Mouse (Mus musculus): ENCODE results near the gene Slc38a2.
A peak's percentile ranks its signal among the peaks of the same experiment; 100 is the strongest.

Slc38a2 gene

GRCm38 (mm10) chr15:96695455-96696421, 3.8 kb downstream of the Slc38a2 start:
- peak; percentile 62 to 72 for DNase-seq

DNA sequence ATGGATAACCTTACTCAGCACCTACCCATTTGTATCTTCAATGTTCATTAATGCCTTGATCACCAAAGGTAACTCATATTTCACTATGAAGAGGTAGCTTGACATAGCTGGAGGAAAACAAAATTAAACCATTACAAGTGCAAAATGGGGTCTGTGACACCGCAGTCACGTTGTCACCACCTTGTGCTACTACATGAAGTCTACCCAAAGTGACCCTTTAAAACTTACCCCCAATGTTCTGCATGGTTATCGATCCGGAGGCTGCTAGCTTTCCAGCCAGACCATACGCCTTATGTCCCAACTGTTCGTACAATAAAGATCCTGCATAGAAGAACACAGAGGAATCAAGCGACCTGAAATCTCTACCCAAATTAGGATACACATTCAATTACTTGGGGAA, 4.5 kb downstream of the Slc38a2 start:
- no peak for DNase-seq

- no peak for DNase-seq
Measured at GRCm38 (mm10) chr15:96693688-96694087, 5.8 kb downstream of the Slc38a2 start.

- no peak for DNase-seq
Measured at GRCm38 (mm10) chr15:96692401-96692800, 7.1 kb downstream of the Slc38a2 start.

DNA sequence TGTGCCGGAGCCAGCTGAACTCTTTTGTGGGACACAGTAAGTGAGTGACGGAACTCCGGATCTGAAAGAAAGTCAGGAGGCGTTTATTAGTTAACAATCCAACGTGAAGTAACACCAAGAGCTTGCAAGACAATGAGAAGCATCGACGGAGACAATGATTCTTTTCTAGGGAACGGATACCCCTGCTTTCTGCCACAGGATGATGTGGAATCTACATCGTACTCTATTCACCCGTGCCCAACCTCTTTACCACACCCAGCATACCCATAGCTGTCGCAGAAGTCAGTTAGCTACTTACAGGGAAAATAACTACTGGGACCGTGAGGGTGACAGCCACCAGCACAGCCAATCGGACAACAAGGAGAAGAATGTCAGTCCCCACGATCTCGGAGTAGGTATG, 8.1 kb downstream of the Slc38a2 start:
- DNase-seq, result no peak

DNA sequence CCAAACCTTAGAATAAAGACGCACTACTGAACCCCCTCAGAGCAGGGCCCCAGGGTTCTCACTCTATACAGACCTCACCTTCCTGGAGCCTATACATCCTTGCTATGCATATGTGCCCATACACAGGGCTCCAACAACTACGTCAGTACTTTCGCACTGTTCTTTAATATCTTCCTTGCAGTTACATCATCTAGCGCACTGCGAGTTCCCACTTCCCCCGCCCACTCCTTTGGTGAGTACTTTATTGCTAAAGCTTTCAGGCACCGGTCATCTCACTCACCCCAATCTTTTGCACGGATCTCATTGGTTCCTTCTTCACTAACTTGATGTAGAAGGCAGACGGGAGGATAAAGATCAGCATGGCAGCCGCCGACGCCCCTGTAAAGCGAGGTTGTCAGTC, 8.7 kb downstream of the Slc38a2 start:
- DNase-seq, result no peak

DNA sequence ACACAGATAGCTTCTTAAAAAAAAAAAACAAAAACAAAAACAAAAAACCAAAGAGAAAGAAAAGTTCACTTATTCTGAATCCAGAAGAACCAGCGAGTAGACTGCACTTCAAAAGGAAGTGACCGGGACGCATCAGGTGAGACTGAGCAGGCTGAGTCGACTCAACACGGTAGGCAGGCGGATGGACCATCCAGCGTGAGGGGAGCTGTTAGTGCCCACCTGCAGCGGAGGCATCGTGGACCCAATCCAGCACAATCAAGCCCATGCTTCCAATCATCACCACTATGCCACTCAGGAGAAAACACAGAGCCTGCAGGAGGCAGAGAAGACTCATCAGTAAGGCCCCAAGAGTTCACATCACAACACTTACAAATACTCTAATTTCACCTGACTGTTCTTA, 9.6 kb downstream of the Slc38a2 start:
- DNase-seq, result no peak

GRCm38 (mm10) chr15:96688784-96689318, 10.7 kb downstream of the Slc38a2 start:
- DNase-seq, result no peak

DNA sequence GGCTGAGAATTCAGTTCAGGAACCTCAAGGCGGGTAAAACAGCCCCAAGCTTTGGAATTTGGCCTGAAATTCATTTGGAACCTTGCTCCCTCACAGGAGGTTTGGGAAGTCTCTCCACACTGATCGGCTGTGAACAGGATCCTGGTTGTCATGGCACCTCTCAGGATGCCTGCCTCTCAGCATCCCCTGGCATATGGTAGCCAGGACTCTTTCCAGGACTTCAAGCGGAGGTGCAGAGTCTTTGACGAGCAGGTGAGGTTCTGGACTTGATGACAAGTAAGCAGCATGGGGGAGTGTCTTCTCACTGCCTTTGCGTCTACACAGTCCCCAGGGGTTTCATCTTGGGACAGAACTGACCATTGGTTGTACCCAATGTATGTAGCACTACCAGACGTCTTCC, 11.5 kb downstream of the Slc38a2 start:
- no peak for DNase-seq

GRCm38 (mm10) chr15:96687366-96687765, 12.2 kb downstream of the Slc38a2 start:
- no peak for DNase-seq

- no peak for DNase-seq
Measured at GRCm38 (mm10) chr15:96686201-96687159, 13.1 kb downstream of the Slc38a2 start.

DNA sequence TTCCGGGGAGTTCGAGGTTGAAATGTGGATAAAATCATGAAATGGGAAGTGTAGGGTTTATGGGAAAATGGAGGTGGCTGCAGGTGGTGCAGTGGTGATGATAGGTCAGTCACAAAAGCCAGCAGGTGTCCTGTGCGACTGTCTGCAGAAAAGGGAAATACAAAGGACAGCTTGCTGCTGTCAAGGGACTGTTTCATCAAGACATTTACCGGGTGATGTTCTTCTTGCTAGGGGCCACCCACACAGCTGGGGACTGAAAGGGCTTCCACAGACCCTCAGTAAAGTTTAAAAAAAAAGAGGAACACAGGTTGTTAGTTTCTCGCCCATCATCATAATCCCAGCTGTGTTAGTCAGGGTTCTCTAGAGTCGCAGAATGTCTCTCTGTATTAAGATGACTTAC, 14.3 kb downstream of the Slc38a2 start:
- DNase-seq, result no peak

DNA sequence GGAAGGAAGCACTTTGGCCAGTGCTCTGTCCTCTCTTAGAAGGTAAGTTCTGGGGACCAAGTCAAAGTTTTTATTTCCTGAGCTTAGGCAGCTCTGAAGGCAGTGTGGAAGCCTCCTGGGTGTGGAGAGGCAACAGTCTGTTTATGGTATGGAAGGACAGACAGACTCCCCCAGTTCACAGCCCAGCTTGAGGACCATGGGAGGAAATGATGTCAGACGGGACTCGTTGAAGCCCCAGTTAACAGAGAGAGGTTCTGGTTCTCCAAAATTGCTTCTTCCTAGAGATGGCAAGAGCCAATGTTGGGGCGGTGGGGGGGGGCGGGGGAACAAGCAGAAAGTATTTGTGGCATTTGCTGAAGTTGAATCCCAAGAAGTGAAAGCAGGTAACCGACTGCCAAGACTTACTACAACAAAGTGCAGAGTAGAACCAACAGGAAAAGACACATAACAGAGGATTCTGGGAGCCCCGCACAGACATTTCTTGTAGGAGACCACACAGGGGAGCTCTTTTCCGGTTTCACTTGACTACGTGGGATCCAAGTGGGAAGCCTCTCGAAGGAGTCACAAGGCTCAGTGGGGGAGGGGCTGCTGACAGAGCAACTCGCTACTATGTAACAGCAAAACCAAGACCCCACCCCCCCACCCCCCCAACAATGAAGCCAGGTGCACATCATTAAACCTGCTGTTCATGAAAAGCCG, 15.2 kb downstream of the Slc38a2 start:
- DNase-seq, result peak; percentile 46 to 66

DNA sequence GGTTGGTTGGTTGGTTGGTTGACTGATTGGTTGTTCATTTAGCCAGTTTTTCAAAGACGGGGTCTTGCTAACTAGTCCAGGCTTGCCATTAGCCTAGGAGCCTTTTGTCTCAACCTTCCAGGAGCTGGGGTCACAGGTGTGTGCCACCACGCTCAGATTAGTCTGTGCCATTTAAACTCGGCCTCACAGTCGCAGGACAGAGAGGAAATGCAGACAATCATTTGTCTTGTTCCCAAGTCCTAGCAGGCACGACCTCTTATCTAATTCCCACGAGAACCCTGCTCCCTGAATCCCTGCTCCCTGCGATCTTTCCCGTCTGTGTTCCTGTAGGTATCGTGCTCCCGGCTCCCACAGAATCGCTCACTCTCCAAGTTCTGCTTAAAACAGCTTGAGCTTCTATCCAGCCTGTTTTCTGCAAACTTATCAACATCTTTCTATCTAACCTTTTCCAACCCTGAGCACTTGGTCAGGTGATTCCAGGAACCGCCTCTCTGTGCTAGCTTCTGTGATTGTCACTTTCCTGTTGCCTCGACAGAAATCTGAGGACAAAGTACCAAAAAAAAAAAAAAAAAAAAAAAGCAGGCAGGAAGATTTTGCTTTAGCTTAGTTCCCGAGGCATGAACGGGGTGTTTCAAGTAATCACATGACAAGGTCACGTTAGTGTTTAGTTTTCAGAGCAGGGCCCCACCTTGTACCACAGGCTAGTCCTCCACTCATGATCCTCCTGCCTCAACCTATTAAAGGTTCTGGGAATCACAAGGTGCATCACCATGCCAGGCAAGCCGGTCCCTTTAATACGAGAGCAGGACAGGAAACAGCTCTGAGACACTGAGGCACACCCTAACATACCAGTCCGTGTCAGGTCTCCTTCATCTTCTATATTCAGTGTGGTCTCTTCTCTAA, 20.4 kb downstream of the Slc38a2 start:
- DNase-seq, result no peak

- DNase-seq, result peak; percentile 72 to 82
Measured at GRCm38 (mm10) chr15:96676518-96676917, 23.0 kb downstream of the Slc38a2 start.

DNA sequence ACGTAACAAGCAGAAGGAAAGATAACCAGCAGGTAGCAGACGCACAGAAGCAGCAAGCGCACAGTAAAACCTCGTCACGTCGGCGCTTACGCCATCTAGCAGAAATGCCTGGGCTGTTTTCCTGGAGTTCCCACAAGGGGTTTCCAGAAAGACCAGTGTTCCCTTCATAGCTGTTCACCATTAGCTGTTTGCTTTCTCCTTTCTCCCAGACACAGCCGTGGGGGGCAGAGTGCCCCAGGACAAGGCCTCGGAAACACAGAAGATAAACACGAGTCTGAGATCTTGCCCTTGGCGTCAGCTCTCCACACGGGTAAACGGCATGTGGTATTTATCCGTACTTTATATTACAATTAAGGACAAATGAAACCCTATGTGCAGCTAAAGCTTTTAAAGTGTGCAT, 23.8 kb downstream of the Slc38a2 start:
- DNase-seq, result no peak

GRCm38 (mm10) chr15:96675055-96675454, 24.5 kb downstream of the Slc38a2 start:
- no peak for DNase-seq

DNA sequence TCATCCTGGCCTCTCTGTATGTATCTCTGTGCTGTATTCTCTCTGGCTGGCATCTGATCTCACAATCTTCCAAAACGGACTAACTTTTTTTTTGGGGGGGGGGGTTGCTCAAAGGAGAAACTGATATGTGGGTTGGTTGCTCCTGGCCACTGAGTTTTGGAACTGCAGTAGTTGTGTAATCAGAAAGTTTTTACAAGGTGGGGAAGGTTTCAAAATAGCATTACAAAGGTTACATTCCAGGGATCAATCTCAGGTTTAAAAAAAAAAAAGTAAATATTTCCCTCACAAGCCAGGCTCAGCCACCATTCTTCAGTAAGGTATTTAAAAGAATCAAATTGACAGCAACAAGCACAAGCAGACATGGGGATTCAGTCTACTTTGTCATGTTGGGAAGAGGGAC, 25.4 kb downstream of the Slc38a2 start:
- no peak for DNase-seq

DNA sequence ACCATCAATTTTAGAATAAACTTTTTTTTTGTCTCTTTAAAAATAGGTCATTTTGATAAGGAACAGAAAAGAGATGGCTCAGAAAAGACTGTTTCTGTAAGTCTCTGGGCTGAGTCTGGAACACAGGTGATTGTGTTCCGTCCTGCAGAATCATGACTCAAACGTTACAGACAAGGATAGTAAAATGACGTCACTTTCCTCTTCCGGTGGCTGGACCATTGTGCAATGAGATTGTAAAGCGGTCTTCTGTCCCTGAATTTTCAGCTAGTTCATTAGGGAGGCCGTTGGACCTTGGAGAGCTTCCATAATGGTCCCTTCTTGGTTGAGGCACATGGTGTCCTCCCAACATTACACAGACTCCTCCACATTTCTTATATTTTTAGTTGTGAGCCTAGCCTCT, 29.8 kb downstream of the Slc38a2 start:
- DNase-seq, result no peak

- peak; percentile 55 to 71 for DNase-seq
Measured at GRCm38 (mm10) chr15:96666663-96667062, 32.9 kb downstream of the Slc38a2 start.

DNA sequence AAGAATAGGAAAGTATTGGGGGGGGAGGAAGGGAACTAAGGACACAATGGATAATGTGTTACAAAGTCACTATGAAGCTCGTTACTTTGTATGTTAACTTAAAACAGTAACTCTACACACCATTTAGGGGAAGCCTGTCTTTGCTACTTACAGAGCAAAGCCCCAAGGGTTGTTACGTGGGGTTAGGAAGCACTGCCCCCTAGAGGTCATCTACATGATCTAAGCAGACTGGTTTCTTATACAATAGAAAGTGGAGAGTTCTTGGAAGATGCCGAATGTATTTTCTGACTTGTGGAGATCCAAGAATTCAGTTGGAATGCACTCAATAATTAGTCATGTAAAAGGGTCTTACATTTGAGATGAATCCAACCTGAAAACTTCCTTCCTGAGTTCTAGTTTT, 33.6 kb downstream of the Slc38a2 start:
- peak; percentile 69 to 81 for DNase-seq

Measured in lung, adult 18-20 months (tissue).